Mouse (Mus musculus): ENCODE data around the gene Adamtsl1. TPM values are rescaled to one million over a fixed set of nuclear protein-coding genes. Genes with fewer than 3 reads are reported as not detected.

Gene Adamtsl1
- polyA plus RNA-seq, 1 experiment from 2014 or later: 6.9 TPM

DNA sequence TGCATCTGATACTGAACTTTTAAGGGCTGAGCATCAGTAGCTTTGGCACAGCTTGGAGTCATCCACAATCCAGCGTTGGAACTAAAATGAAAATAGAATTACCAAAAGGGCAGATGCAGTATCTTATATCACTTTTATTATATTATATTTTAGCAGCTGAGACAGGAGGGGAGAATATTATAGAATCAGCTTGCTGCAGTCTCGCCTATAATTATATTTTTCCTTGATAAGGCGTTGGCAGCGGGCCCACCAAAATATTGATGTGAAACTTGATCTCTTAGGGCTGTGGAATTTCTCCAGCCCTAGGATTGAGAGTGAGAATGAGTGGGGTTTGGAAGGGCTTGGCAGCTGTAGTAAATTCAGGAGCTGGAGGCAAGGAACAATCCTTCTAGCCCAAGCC lies 387.3 kb downstream of the Adamtsl1 start:
- H3K27me3 ChIP-seq (replicated peaks; ENCODE audit: low read depth, poor library complexity, severe bottlenecking): no peaks in the 10 kb centered on the region
- WGBS: 78% methylated on average over 4 of the region's 4 CpGs
- H3K9me3 ChIP-seq: no peaks in the 10 kb centered on the region
- no peaks in the 10 kb centered on the region for H3K4me1 ChIP-seq
- no peak overlapping the region for H3K4me3 ChIP-seq
- no peaks in the 10 kb centered on the region for H3K36me3 ChIP-seq (replicated peaks)
- no peak overlapping the region for H3K27ac ChIP-seq (replicated peaks)
- DNase-seq (ENCODE audit: low spot score): no peak

- WGBS: 87% methylated on average over 5 of the region's 5 CpGs
- Histone ChIP-seq H3K36me3 (replicated peaks) (no peaks in the 10 kb centered on the region), H3K4me1 (no peaks in the 10 kb centered on the region), H3K9me3 (no peaks in the 10 kb centered on the region), H3K27ac (replicated peaks) (no peak overlapping the region), H3K27me3 (replicated peaks; ENCODE audit: low read depth, poor library complexity, severe bottlenecking) (no peaks in the 10 kb centered on the region), H3K4me3 (no peak overlapping the region)
- no peak for DNase-seq (ENCODE audit: low spot score)
These were observed 390.2 kb downstream of the Adamtsl1 start for GRCm38 (mm10) chr4:85904217-85904616.

DNA sequence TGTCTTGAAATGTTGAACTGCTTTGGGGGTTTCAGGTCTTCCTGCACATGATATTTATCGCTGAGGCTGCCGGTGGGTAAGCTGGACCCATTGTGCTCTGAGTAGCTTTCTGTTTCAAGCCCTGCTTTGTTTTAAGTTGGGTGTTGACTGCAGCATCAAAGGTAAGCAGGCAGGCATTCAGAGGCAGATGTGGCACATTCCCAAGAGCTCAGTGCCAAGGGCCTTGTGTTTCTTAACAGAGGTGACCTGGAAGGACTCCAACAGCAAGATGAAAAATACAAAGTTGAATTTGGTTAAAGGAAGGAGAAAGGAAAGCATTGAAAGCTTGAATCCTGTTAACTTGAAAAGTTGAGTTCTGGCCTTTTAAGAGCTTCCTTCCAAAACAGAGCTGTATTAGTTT lies 402.1 kb downstream of the Adamtsl1 start:
- H3K27ac ChIP-seq (replicated peaks): no peak overlapping the region
- WGBS: 49% methylated on average over 2 of the region's 2 CpGs

DNA sequence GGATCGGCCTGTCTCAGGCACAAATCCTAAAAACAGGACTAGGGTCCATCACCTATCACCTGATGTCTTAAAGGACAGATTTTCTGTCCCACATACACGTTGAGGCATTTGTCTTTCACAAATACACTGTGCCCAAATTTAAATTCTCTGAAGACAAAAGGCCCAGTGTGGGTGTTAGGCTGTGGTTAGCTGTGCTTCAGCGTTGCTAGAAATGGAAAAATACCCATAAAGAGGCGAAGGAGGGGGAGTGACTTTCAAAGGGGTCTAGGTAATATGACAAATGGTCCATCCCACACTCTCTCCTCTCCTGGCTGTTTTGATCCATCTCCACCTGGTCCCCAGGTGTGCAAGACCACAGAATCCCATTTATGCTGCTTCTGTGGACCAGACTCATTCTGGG lies 404.4 kb downstream of the Adamtsl1 start:
- 0 out of 2 replicates have a peak, but pooled peaks cover 5% of the 10 kb centered on the region for H3K4me1 ChIP-seq
- H3K36me3 ChIP-seq (replicated peaks): no peaks in the 10 kb centered on the region
- DNase-seq (ENCODE audit: low spot score): no peak
- H3K27me3 ChIP-seq (replicated peaks; ENCODE audit: low read depth, poor library complexity, severe bottlenecking): no peaks in the 10 kb centered on the region
- no peak overlapping the region for H3K27ac ChIP-seq (replicated peaks)
- no peak overlapping the region for H3K4me3 ChIP-seq
- 80% methylated on average over 4 of the region's 4 CpGs for WGBS
- no peaks in the 10 kb centered on the region for H3K9me3 ChIP-seq

More for the DNA sequence above, 402.1 kb downstream of the Adamtsl1 start:
- DNase-seq (ENCODE audit: low spot score): no peak
- no peak overlapping the region for H3K4me3 ChIP-seq
- H3K9me3 ChIP-seq: no peaks in the 10 kb centered on the region
- no peaks in the 10 kb centered on the region for H3K36me3 ChIP-seq (replicated peaks)
- no peaks in the 10 kb centered on the region for H3K27me3 ChIP-seq (replicated peaks; ENCODE audit: low read depth, poor library complexity, severe bottlenecking)
- H3K4me1 ChIP-seq: 0 out of 2 replicates have a peak, but pooled peaks cover 5% of the 10 kb centered on the region

GRCm38 (mm10) chr4:85920474-85920873 lies 406.5 kb downstream of the Adamtsl1 start:
- no peak overlapping the region for H3K4me3 ChIP-seq
- H3K27ac ChIP-seq (replicated peaks): no peak overlapping the region
- H3K27me3 ChIP-seq (replicated peaks; ENCODE audit: low read depth, poor library complexity, severe bottlenecking): no peaks in the 10 kb centered on the region
- no peaks in the 10 kb centered on the region for H3K36me3 ChIP-seq (replicated peaks)
- H3K4me1 ChIP-seq: no peaks in the 10 kb centered on the region
- no peaks in the 10 kb centered on the region for H3K9me3 ChIP-seq
- no peak for DNase-seq (ENCODE audit: low spot score)
- 89% methylated on average over 3 of the region's 3 CpGs for WGBS

- DNase-seq (ENCODE audit: low spot score): no peak
- WGBS: 92% methylated on average over 4 of the region's 4 CpGs
- no peak overlapping the region for H3K27ac ChIP-seq (replicated peaks)
These were observed 408.8 kb downstream of the Adamtsl1 start for GRCm38 (mm10) chr4:85922741-85923140.

GRCm38 (mm10) chr4:85932129-85932528 lies 418.2 kb downstream of the Adamtsl1 start:
- no peaks in the 10 kb centered on the region for H3K9me3 ChIP-seq

More at GRCm38 (mm10) chr4:85922741-85923140, 408.8 kb downstream of the Adamtsl1 start:
- H3K36me3 ChIP-seq (replicated peaks): no peaks in the 10 kb centered on the region
- no peaks in the 10 kb centered on the region for H3K9me3 ChIP-seq
- H3K4me3 ChIP-seq: no peak overlapping the region
- no peaks in the 10 kb centered on the region for H3K27me3 ChIP-seq (replicated peaks; ENCODE audit: low read depth, poor library complexity, severe bottlenecking)
- no peaks in the 10 kb centered on the region for H3K4me1 ChIP-seq

GRCm38 (mm10) chr4:85939460-85939859 lies 425.5 kb downstream of the Adamtsl1 start:
- H3K27me3 ChIP-seq (replicated peaks; ENCODE audit: low read depth, poor library complexity, severe bottlenecking): no peaks in the 10 kb centered on the region
- 0 out of 2 replicates have a peak, but pooled peaks cover 4% of the 10 kb centered on the region for H3K4me1 ChIP-seq
- H3K4me3 ChIP-seq: no peak overlapping the region
- DNase-seq (ENCODE audit: low spot score): no peak
- H3K9me3 ChIP-seq: no peaks in the 10 kb centered on the region
- H3K36me3 ChIP-seq (replicated peaks): no peaks in the 10 kb centered on the region
- WGBS: 86% methylated on average over 5 of the region's 5 CpGs
- no peak overlapping the region for H3K27ac ChIP-seq (replicated peaks)

More at GRCm38 (mm10) chr4:85932129-85932528, 418.2 kb downstream of the Adamtsl1 start:
- Histone ChIP-seq H3K36me3 (replicated peaks) (no peaks in the 10 kb centered on the region), H3K4me3 (no peak overlapping the region), H3K27me3 (replicated peaks; ENCODE audit: low read depth, poor library complexity, severe bottlenecking) (no peaks in the 10 kb centered on the region), H3K27ac (replicated peaks) (no peak overlapping the region), H3K4me1 (no peaks in the 10 kb centered on the region)
- DNase-seq (ENCODE audit: low spot score): no peak

DNA sequence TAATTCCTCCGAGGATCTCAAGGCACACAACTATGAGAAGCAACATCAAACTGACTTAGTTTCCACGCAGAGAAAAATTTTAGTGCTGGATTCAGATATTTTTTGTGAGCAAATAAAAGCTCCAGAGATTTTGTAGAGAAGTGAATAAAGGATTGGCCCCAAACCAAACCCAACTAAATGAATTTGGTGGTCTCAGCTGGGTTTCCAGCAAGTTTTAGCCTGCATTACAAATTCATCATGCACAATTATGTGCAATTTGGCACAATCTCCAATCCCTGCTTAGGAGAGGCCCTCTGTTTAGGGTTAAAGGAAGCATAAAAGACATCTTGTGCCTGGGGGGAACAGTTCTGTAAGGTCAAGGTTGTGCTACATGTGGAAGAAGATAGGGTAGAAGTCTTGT lies 427.9 kb downstream of the Adamtsl1 start:
- Histone ChIP-seq H3K27me3 (replicated peaks; ENCODE audit: low read depth, poor library complexity, severe bottlenecking) (no peaks in the 10 kb centered on the region), H3K9me3 (no peaks in the 10 kb centered on the region), H3K4me1 (0 out of 2 replicates have a peak, but pooled peaks cover 4% of the 10 kb centered on the region), H3K4me3 (no peak overlapping the region), H3K27ac (replicated peaks) (no peak overlapping the region), H3K36me3 (replicated peaks) (no peaks in the 10 kb centered on the region)
- DNase-seq (ENCODE audit: low spot score): no peak
- 92% methylated on average over 2 of the region's 2 CpGs for WGBS

DNA sequence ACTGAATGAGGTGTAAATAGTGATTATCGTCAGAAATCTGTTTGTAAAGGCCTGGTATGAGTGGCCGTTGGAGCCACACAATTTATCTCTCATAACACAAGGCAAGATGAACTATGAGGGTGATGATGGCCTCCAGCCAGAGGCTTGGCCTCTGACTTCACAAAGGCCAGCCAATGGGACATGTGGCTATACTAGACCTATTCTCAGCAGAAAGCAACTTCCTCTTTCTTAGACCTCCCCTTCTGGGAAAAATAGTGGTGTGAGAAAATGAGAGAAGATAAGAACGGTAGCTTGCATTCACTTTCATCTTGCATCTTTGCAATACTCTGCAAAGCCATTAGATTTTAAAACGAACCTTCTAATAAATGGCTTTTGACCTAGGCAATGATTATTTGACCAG lies 439.6 kb downstream of the Adamtsl1 start:
- Histone ChIP-seq H3K36me3 (replicated peaks) (no peaks in the 10 kb centered on the region), H3K27ac (replicated peaks) (no peak overlapping the region), H3K4me1 (no peaks in the 10 kb centered on the region), H3K4me3 (no peak overlapping the region), H3K9me3 (no peaks in the 10 kb centered on the region), H3K27me3 (replicated peaks; ENCODE audit: low read depth, poor library complexity, severe bottlenecking) (no peaks in the 10 kb centered on the region)
- DNase-seq (ENCODE audit: low spot score): no peak
- WGBS: 91% methylated on average over 4 of the region's 4 CpGs

- Histone ChIP-seq H3K9me3 (no peaks in the 10 kb centered on the region), H3K27ac (replicated peaks) (no peak overlapping the region), H3K4me1 (no peaks in the 10 kb centered on the region), H3K4me3 (no peak overlapping the region), H3K36me3 (replicated peaks) (no peaks in the 10 kb centered on the region), H3K27me3 (replicated peaks; ENCODE audit: low read depth, poor library complexity, severe bottlenecking) (no peaks in the 10 kb centered on the region)
- 88% methylated on average over 3 of the region's 3 CpGs for WGBS
- DNase-seq (ENCODE audit: low spot score): no peak
These were observed 441.4 kb downstream of the Adamtsl1 start for GRCm38 (mm10) chr4:85955387-85955786.

GRCm38 (mm10) chr4:85957266-85957665 lies 443.3 kb downstream of the Adamtsl1 start:
- Histone ChIP-seq H3K4me3 (no peak overlapping the region), H3K4me1 (no peaks in the 10 kb centered on the region), H3K27me3 (replicated peaks; ENCODE audit: low read depth, poor library complexity, severe bottlenecking) (no peaks in the 10 kb centered on the region), H3K36me3 (replicated peaks) (no peaks in the 10 kb centered on the region), H3K9me3 (no peaks in the 10 kb centered on the region), H3K27ac (replicated peaks) (no peak overlapping the region)
- 89% methylated on average over 4 of the region's 4 CpGs for WGBS
- DNase-seq (ENCODE audit: low spot score): no peak

- no peaks in the 10 kb centered on the region for H3K27me3 ChIP-seq (replicated peaks; ENCODE audit: low read depth, poor library complexity, severe bottlenecking)
- DNase-seq (ENCODE audit: low spot score): no peak
- H3K9me3 ChIP-seq: no peaks in the 10 kb centered on the region
- H3K27ac ChIP-seq (replicated peaks): no peak overlapping the region
- 82% methylated on average over 1 of the region's 1 CpGs for WGBS
- H3K4me3 ChIP-seq: no peak overlapping the region
- no peaks in the 10 kb centered on the region for H3K36me3 ChIP-seq (replicated peaks)
- no peaks in the 10 kb centered on the region for H3K4me1 ChIP-seq
These were observed 443.9 kb downstream of the Adamtsl1 start for GRCm38 (mm10) chr4:85957879-85958278.

DNA sequence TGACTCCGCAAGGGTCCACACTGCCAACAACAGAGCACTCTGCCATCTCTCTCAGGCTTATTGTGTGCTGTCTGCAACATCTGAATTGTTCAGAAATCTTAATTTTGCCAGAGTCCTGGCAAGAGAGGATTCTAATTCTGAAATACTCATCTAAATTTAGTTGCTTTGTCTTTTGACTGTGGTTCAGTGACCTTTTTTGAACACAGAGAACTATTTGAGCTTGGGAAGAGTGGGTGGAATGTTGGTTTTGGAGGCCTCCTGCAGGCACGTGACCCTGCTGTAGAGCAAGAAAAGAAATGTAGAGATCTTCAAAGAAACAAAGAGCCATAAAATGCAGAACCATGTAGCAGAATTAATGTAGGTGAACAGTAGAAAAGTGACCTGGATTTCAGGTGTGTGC lies 445.0 kb downstream of the Adamtsl1 start:
- Histone ChIP-seq H3K27me3 (replicated peaks; ENCODE audit: low read depth, poor library complexity, severe bottlenecking) (no peaks in the 10 kb centered on the region), H3K4me1 (no peaks in the 10 kb centered on the region), H3K27ac (replicated peaks) (no peak overlapping the region), H3K4me3 (no peak overlapping the region), H3K9me3 (no peaks in the 10 kb centered on the region), H3K36me3 (replicated peaks) (no peaks in the 10 kb centered on the region)
- WGBS: 83% methylated on average over 2 of the region's 2 CpGs
- no peak for DNase-seq (ENCODE audit: low spot score)
